Mouse (Mus musculus): Measurements from ENCODE around the gene Wdr92. TPM values are rescaled to one million over a fixed set of nuclear protein-coding genes. Genes with fewer than 3 reads are reported as not detected.

Gene Wdr92
- total RNA-seq (2021) = 10 to 100 TPM in 1 of 2 experiments, 1 to 10 TPM in 1; 5.9 to 10.3 TPM
- long read RNA-seq, experiment 1, transcript Wdr92-201 (8 exons, 2,002 nt) = major isoform, 10 of 14 reads
- long read RNA-seq, experiment 1, partial matches to known transcripts = 0 of 14 reads
- long read RNA-seq, experiment 1, other reads (novel, unspliced or antisense) = 4 of 14 reads
- long read RNA-seq, experiment 2, transcript Wdr92-201 (8 exons, 2,002 nt) = major isoform, 10 of 15 reads
- long read RNA-seq, experiment 2, partial matches to known transcripts = 1 of 15 reads
- long read RNA-seq, experiment 2, other reads (novel, unspliced or antisense) = 4 of 15 reads

- intact Hi-C loops (cut with DNase I) = no loop called here
- Histone ChIP-seq H3K4me3 (no peak within 1 kb of the TSS), H3K27ac (peak within 1 kb of the TSS; percentile 4; the same call in 1 of the 2 replicates)
- no peak for DNase-seq
- no peak for TF ChIP-seq CTCF (IDR thresholded peaks at IDR 0.05)
Measured at GRCm38 (mm10) chr11:17181807-17182206, at the start of gene Wdr92. Wdr92 (plus strand) TSS chr11:17182107.

GRCm38 (mm10) chr11:17135638-17136037, 46.3 kb upstream of the Wdr92 start:
- H3K27ac ChIP-seq = no peak overlapping the region
- intact Hi-C loops (cut with DNase I) = no loop called here
- no peak for DNase-seq
- no peak overlapping the region for H3K4me3 ChIP-seq
- no peak for TF ChIP-seq CTCF (IDR thresholded peaks at IDR 0.05)

- Histone ChIP-seq H3K4me3 (no peak overlapping the region), H3K27ac (no peak overlapping the region)
- intact Hi-C loops (cut with DNase I) = no loop called here
- no peak for TF ChIP-seq CTCF (IDR thresholded peaks at IDR 0.05)
- no peak for DNase-seq
Measured at GRCm38 (mm10) chr11:17138306-17139033, 43.4 kb upstream of the Wdr92 start.

GRCm38 (mm10) chr11:17158858-17159737, 22.8 kb upstream of the Wdr92 start, which contains the start of gene Ppp3r1:
Ppp3r1 (plus strand) TSS chr11:17159263.
- H3K27ac ChIP-seq = peak within 1 kb of the TSS; percentile 93
- 0 out of 2 replicates have a peak, but pooled peaks have one; percentile 1 for TF ChIP-seq CTCF (IDR thresholded peaks at IDR 0.05)
- intact Hi-C loops (cut with DNase I) = loop anchor here (5.0 kb wide), 3 partner anchors 72 to 207 kb away; partner anchors contain the start of genes C1d and Fbxo48
- H3K4me3 ChIP-seq = peak within 1 kb of the TSS; percentile 99
- peak; percentile 99 for DNase-seq

- intact Hi-C loops (cut with DNase I) = loop anchor here (1.0 to 5.0 kb wide), 4 partner anchors 52 to 207 kb away; partner anchors contain the start of genes C1d, Fbxo48 and Pno1
- peak; percentile 60 for DNase-seq
Measured at GRCm38 (mm10) chr11:17159738-17160241, 22.1 kb upstream of the Wdr92 start.

GRCm38 (mm10) chr11:17160242-17160641, 21.7 kb upstream of the Wdr92 start:
- peak; percentile 79 for TF ChIP-seq CTCF (IDR thresholded peaks at IDR 0.05)
- intact Hi-C loops (cut with DNase I) = loop anchor here (1.0 kb wide), 1 partner anchor 51 kb away; the partner anchor contains the start of gene Pno1
- peak overlapping the region; percentile 99 for H3K4me3 ChIP-seq
- H3K27ac ChIP-seq = peak overlapping the region; percentile 93
- DNase-seq = peak; percentile 34

More at GRCm38 (mm10) chr11:17159738-17160241, 22.1 kb upstream of the Wdr92 start:
- Histone ChIP-seq H3K27ac (peak overlapping the region; percentile 93), H3K4me3 (peak overlapping the region; percentile 99)
- TF ChIP-seq CTCF (IDR thresholded peaks at IDR 0.05) = no peak

GRCm38 (mm10) chr11:17163956-17164355, 18.0 kb upstream of the Wdr92 start:
- no peak for TF ChIP-seq CTCF (IDR thresholded peaks at IDR 0.05)
- no peak overlapping the region for H3K4me3 ChIP-seq
- H3K27ac ChIP-seq = 0 out of 2 replicates have a peak overlapping the region, but pooled peaks have one; percentile 16
- no peak for DNase-seq
- intact Hi-C loops (cut with DNase I) = no loop called here

GRCm38 (mm10) chr11:17166627-17167026, 15.3 kb upstream of the Wdr92 start:
- no peak overlapping the region for H3K4me3 ChIP-seq
- peak overlapping the region; percentile 31; the same call in 1 of the 2 replicates for H3K27ac ChIP-seq
- TF ChIP-seq CTCF (IDR thresholded peaks at IDR 0.05) = no peak
- no peak for DNase-seq
- intact Hi-C loops (cut with DNase I) = no loop called here

GRCm38 (mm10) chr11:17169262-17169661, 12.6 kb upstream of the Wdr92 start:
- no peak for TF ChIP-seq CTCF (IDR thresholded peaks at IDR 0.05)
- intact Hi-C loops (cut with DNase I) = no loop called here
- Histone ChIP-seq H3K27ac (peak overlapping the region; percentile 50), H3K4me3 (no peak overlapping the region)
- no peak for DNase-seq

- Histone ChIP-seq H3K4me3 (no peak overlapping the region), H3K27ac (peak overlapping the region; percentile 50; the same call in 1 of the 2 replicates)
- DNase-seq = no peak
- TF ChIP-seq CTCF (IDR thresholded peaks at IDR 0.05) = no peak
- intact Hi-C loops (cut with DNase I) = no loop called here
Measured at GRCm38 (mm10) chr11:17170938-17171729, 10.8 kb upstream of the Wdr92 start.

GRCm38 (mm10) chr11:17172300-17172699, 9.6 kb upstream of the Wdr92 start:
- H3K27ac ChIP-seq = no peak overlapping the region
- H3K4me3 ChIP-seq = no peak overlapping the region
- no peak for DNase-seq
- intact Hi-C loops (cut with DNase I) = no loop called here
- no peak for TF ChIP-seq CTCF (IDR thresholded peaks at IDR 0.05)
